Mouse (Mus musculus): Measurements from ENCODE around the gene Olfr1357. TPM values are rescaled to one million over a fixed set of nuclear protein-coding genes. Genes with fewer than 3 reads are reported as not detected.
A peak's percentile ranks its signal among the peaks of the same experiment; 100 is the strongest.
"Not testable (repeated sequence)": the region's sequence is repeated elsewhere in the genome, so short reads cannot be mapped to it uniquely, and the experiment has no call there.

The Olfr1357 gene
- total RNA-seq (2014; rRNA removed) = not detected in 2 replicates
- not detected in 2 replicates for polyA plus RNA-seq (2015; fragmentation: Nextera tagmentation; extraction: Ambion mirVana)

GRCm38 (mm10) chr10:78617974-78618373 lies at the start of gene Olfr1357:
Gene Olfr1357 (minus strand): TSS chr10:78618074.
- TF ChIP-seq CTCF (IDR thresholded peaks at IDR 0.05; ENCODE audit: low read depth) = no peak
- Histone ChIP-seq H3K27ac (no peak within 1 kb of the TSS), H3K36me3 (ENCODE audit: insufficient read depth, low read length) (no peaks in the 10 kb centered on the region), H3K4me3 (ENCODE audit: low read length) (no peak within 1 kb of the TSS), H3K4me1 (ENCODE audit: insufficient read depth, low read length) (no peaks in the 10 kb centered on the region), H3K27me3 (ENCODE audit: insufficient read depth, low read length) (no peaks in the 10 kb centered on the region), H3K9me3 (ENCODE audit: low read length) (no peaks in the 10 kb centered on the region), H3K4me2 (ENCODE audit: low read depth, low read length) (no peak within 1 kb of the TSS), H3K9ac (replicated peaks; ENCODE audit: low read length) (no peak within 1 kb of the TSS)
- 87% methylated on average over 1 of the region's 1 CpGs for WGBS
- ATAC-seq (no peak), DNase-seq (ENCODE audit: low spot score) (no peak)

- not testable (repeated sequence) for H3K9me3 ChIP-seq (ENCODE audit: low read length); H3K27me3 ChIP-seq (ENCODE audit: insufficient read depth, low read length); DNase-seq (ENCODE audit: low spot score); H3K4me3 ChIP-seq (ENCODE audit: low read length); H3K9ac ChIP-seq (replicated peaks; ENCODE audit: low read length); H3K4me2 ChIP-seq (ENCODE audit: low read depth, low read length); ATAC-seq; H3K4me1 ChIP-seq (ENCODE audit: insufficient read depth, low read length); H3K36me3 ChIP-seq (ENCODE audit: insufficient read depth, low read length); H3K27ac ChIP-seq
- 94% methylated on average over 10 of the region's 10 CpGs for WGBS
Observed at GRCm38 (mm10) chr10:78666696-78667095, 48.8 kb upstream of the Olfr1357 start.

- Histone ChIP-seq H3K27me3 (ENCODE audit: insufficient read depth, low read length) (no peaks in the 10 kb centered on the region), H3K4me2 (ENCODE audit: low read depth, low read length) (no peak overlapping the region), H3K9ac (replicated peaks; ENCODE audit: low read length) (no peak overlapping the region), H3K27ac (no peak overlapping the region), H3K4me3 (ENCODE audit: low read length) (no peak overlapping the region), H3K36me3 (ENCODE audit: insufficient read depth, low read length) (no peaks in the 10 kb centered on the region), H3K9me3 (ENCODE audit: low read length) (no peaks in the 10 kb centered on the region), H3K4me1 (ENCODE audit: insufficient read depth, low read length) (no peaks in the 10 kb centered on the region)
- TF ChIP-seq CTCF (IDR thresholded peaks at IDR 0.05; ENCODE audit: low read depth) = no peak
- no peak for ATAC-seq
- DNase-seq (ENCODE audit: low spot score) = no peak
- WGBS = 88% methylated on average over 1 of the region's 1 CpGs
Observed at GRCm38 (mm10) chr10:78664546-78664945, 46.7 kb upstream of the Olfr1357 start.

GRCm38 (mm10) chr10:78661198-78661597 lies 43.3 kb upstream of the Olfr1357 start:
- Histone ChIP-seq H3K4me1 (ENCODE audit: insufficient read depth, low read length) (no peaks in the 10 kb centered on the region), H3K9me3 (ENCODE audit: low read length) (no peaks in the 10 kb centered on the region), H3K4me3 (ENCODE audit: low read length) (no peak overlapping the region), H3K27me3 (ENCODE audit: insufficient read depth, low read length) (no peaks in the 10 kb centered on the region), H3K9ac (replicated peaks; ENCODE audit: low read length) (no peak overlapping the region), H3K4me2 (ENCODE audit: low read depth, low read length) (no peak overlapping the region), H3K27ac (no peak overlapping the region), H3K36me3 (ENCODE audit: insufficient read depth, low read length) (no peaks in the 10 kb centered on the region)
- DNase-seq (ENCODE audit: low spot score) (no peak), ATAC-seq (no peak)
- TF ChIP-seq CTCF (IDR thresholded peaks at IDR 0.05; ENCODE audit: low read depth) = no peak
- 87% methylated on average over 1 of the region's 1 CpGs for WGBS

- Histone ChIP-seq H3K36me3 (ENCODE audit: insufficient read depth, low read length) (no peaks in the 10 kb centered on the region), H3K9me3 (ENCODE audit: low read length) (no peaks in the 10 kb centered on the region), H3K27ac (no peak overlapping the region), H3K4me2 (ENCODE audit: low read depth, low read length) (0 out of 2 replicates have a peak overlapping the region, but pooled peaks have one; percentile 25), H3K4me3 (ENCODE audit: low read length) (no peak overlapping the region), H3K27me3 (ENCODE audit: insufficient read depth, low read length) (no peaks in the 10 kb centered on the region), H3K4me1 (ENCODE audit: insufficient read depth, low read length) (no peaks in the 10 kb centered on the region), H3K9ac (replicated peaks; ENCODE audit: low read length) (no peak overlapping the region)
- DNase-seq (ENCODE audit: low spot score) (peak; percentile 74), ATAC-seq (peak; percentile 83; the same call in 1 of the 2 replicates)
- 12% methylated on average over 6 of the region's 6 CpGs for WGBS
- peak; percentile 85 for TF ChIP-seq CTCF (IDR thresholded peaks at IDR 0.05; ENCODE audit: low read depth)
Observed at GRCm38 (mm10) chr10:78632311-78632710, 14.4 kb upstream of the Olfr1357 start.

- H3K27me3 ChIP-seq (ENCODE audit: insufficient read depth, low read length) = no peaks in the 10 kb centered on the region
- H3K4me1 ChIP-seq (ENCODE audit: insufficient read depth, low read length) = no peaks in the 10 kb centered on the region
- no peak overlapping the region for H3K4me2 ChIP-seq (ENCODE audit: low read depth, low read length)
- DNase-seq (ENCODE audit: low spot score) (peak; percentile 57), ATAC-seq (no peak)
- no peak for TF ChIP-seq CTCF (IDR thresholded peaks at IDR 0.05; ENCODE audit: low read depth)
- 74% methylated on average over 4 of the region's 4 CpGs for WGBS
- H3K27ac ChIP-seq = no peak overlapping the region
- H3K36me3 ChIP-seq (ENCODE audit: insufficient read depth, low read length) = no peaks in the 10 kb centered on the region
- H3K4me3 ChIP-seq (ENCODE audit: low read length) = no peak overlapping the region
- H3K9me3 ChIP-seq (ENCODE audit: low read length) = no peaks in the 10 kb centered on the region
- no peak overlapping the region for H3K9ac ChIP-seq (replicated peaks; ENCODE audit: low read length)
Observed at GRCm38 (mm10) chr10:78630194-78630593, 12.3 kb upstream of the Olfr1357 start.

- not testable (repeated sequence) for DNase-seq (ENCODE audit: low spot score); ATAC-seq
- WGBS = 86% methylated on average over 3 of the region's 3 CpGs
Observed at GRCm38 (mm10) chr10:78623143-78623542, 5.3 kb upstream of the Olfr1357 start.

More at GRCm38 (mm10) chr10:78623143-78623542, 5.3 kb upstream of the Olfr1357 start:
- not testable (repeated sequence) for H3K4me2 ChIP-seq (ENCODE audit: low read depth, low read length); H3K36me3 ChIP-seq (ENCODE audit: insufficient read depth, low read length); H3K9me3 ChIP-seq (ENCODE audit: low read length); H3K4me3 ChIP-seq (ENCODE audit: low read length); H3K9ac ChIP-seq (replicated peaks; ENCODE audit: low read length); H3K4me1 ChIP-seq (ENCODE audit: insufficient read depth, low read length); H3K27me3 ChIP-seq (ENCODE audit: insufficient read depth, low read length); H3K27ac ChIP-seq

Measured in hindbrain, postnatal 0 days (tissue).